Comparison of ENCODE assay signal across 7 mouse cellular contexts in genomic region chr4:116555413-116556300, GRCm38 (mm10). TPM values are rescaled to one million over a fixed set of nuclear protein-coding genes. Genes with fewer than 3 reads are reported as not detected.
A peak's percentile ranks its signal among the peaks of the same experiment; 100 is the strongest.
DNase-seq lines count a peak whose midpoint lies in the region; ATAC-seq lines count a peak whose summit lies in the region.

Gene Tmem69, minus strand, starts transcription at chr4:116555936.

- no peak for ATAC-seq in intestine, embryonic 15.5 days

- peak; percentile 71 to 77 for DNase-seq in adrenal gland, adult 18-20 months (ENCODE audit: low spot score in 2 of 2)
- DNase-seq in embryo, embryonic 10.5 days (ENCODE audit: low spot score) = peak; percentile 93
- peak; percentile 64 for DNase-seq in gastrocnemius, postnatal 25 days
- DNase-seq in left cerebral cortex, postnatal 25 days (ENCODE audit: low spot score in 2 of 2) = peak; percentile 78 to 88
- peak; percentile 78 for DNase-seq in midbrain, embryonic 10.5 days (ENCODE audit: low spot score)
- DNase-seq in right cerebral cortex, postnatal 4 days = peak; percentile 72

- H3K4me2 ChIP-seq in intestine, embryonic 15.5 days (replicated peaks) = peak within 1 kb of the TSS; percentile 80

- H3K9ac ChIP-seq in intestine, embryonic 15.5 days = peak within 1 kb of the TSS; percentile 62

- H3K4me1 ChIP-seq in intestine, embryonic 15.5 days (replicated peaks) = 0 out of 2 replicates have a peak, but pooled peaks cover 2% of the 10 kb centered on the region
- peaks cover 25% of the 10 kb centered on the region for H3K4me1 ChIP-seq in midbrain, embryonic 10.5 days

- no peaks in the 10 kb centered on the region for H3K9me3 ChIP-seq in intestine, embryonic 15.5 days
- H3K9me3 ChIP-seq in midbrain, embryonic 10.5 days (replicated peaks) = no peaks in the 10 kb centered on the region

- H3K4me3 ChIP-seq in intestine, embryonic 15.5 days (replicated peaks) = peak within 1 kb of the TSS; percentile 67
- H3K4me3 ChIP-seq in midbrain, embryonic 10.5 days = peak within 1 kb of the TSS; percentile 82

- 4% methylated on average over 23 of the region's 23 CpGs for WGBS in intestine, embryonic 15.5 days
- WGBS in midbrain, embryonic 10.5 days = 5% methylated on average over 23 of the region's 23 CpGs

- intact Hi-C loops in left cerebral cortex, postnatal 25 days (cut with DNase I) = loop anchor here (5.0 to 10.0 kb wide), 2 partner anchors 333 to 391 kb away; partner anchors contain the start of genes Pik3r3 and Tspan1

- H3K27me3 ChIP-seq in intestine, embryonic 15.5 days (replicated peaks) = no peaks in the 10 kb centered on the region
- H3K27me3 ChIP-seq in midbrain, embryonic 10.5 days (ENCODE audit: low read depth, poor library complexity, severe bottlenecking) = no peaks in the 10 kb centered on the region

- peak within 1 kb of the TSS; percentile 97 for H3K27ac ChIP-seq in intestine, embryonic 15.5 days
- H3K27ac ChIP-seq in midbrain, embryonic 10.5 days (replicated peaks) = peak within 1 kb of the TSS; percentile 93

- H3K36me3 ChIP-seq in intestine, embryonic 15.5 days = no peaks in the 10 kb centered on the region; the same call in 1 of the 2 replicates
- H3K36me3 ChIP-seq in midbrain, embryonic 10.5 days = peaks cover 25% of the 10 kb centered on the region

RNA-seq across cellular contexts. Expression of gene Tmem69, which starts in this region (rescaled TPM):
- 10 to 100 TPM; 19.7 to 24.9 TPM for total RNA-seq in adrenal gland, adult 18-20 months (2021)
- 10 to 100 TPM; 14.1 to 18.7 TPM for total RNA-seq in gastrocnemius, postnatal 25 days (2021)
- 29.8 and 34.3 TPM in 2 replicates for polyA plus RNA-seq in intestine, embryonic 15.5 days (2015; fragmentation: Nextera tagmentation; extraction: Ambion mirVana)
- 10 to 100 TPM in 1 of 2 experiments, 1 to 10 TPM in 1; 9.8 to 10.6 TPM for total RNA-seq in left cerebral cortex, postnatal 25 days (2021)
- polyA plus RNA-seq in midbrain, embryonic 10.5 days (2016; fragmentation: Nextera tagmentation; extraction: Ambion mirVana) = 23.0 and 26.0 TPM in 2 replicates
